Mouse (Mus musculus) kidney, adult 2 months (tissue): ENCODE results near the gene BC030870.

ENCODE experiments used
- CTCF ChIP-seq: fragments of 200-500 bp; conservative IDR thresholded peaks from 2 replicates; pipeline ENCODE4 v1.5.1; 2011; ENCODE audit warnings: low read depth, mild to moderate bottlenecking, control low read depth, low read length, moderate library complexity, mixed read lengths; ENCODE audit not compliant: insufficient read depth, insufficient read length
- POLR2A ChIP-seq: fragments of 200-500 bp; IDR thresholded peaks from one replicate; pipeline ENCODE4 v1.6.1; 2011; ENCODE audit warnings: low read depth, low read length, control low read depth

DNA sequence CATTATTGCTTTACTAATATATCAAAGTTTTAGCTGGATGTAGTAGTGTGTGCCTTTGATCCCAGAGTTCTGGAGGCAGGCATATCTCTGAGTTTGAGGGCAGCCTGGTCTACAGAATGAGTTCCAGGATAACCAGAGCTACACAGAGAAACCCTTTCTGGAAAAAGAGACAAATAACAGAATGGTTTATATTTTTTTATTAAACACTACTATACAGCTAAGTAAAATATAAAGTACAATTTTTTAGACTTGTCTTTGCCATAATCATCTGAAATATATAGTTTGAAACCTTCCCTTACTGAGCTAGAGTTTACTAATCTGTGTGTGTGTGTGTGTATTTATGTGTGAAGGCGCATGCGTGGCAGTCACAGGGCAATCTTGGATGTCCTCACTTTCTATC is 54.6 kb downstream of the BC030870 start, which contains the start of gene Gm10663:
- TF ChIP-seq CTCF (no peak), POLR2A (no peak)
